Mouse (Mus musculus) ES-Bruce4 (cell line): ENCODE results near the gene Lrrc28.

Source experiments
- CTCF ChIP-seq: IDR thresholded peaks from one replicate; pipeline ENCODE4 v1.8.1; 2011; ENCODE audit warnings: low read depth, low read length
- EP300 ChIP-seq: IDR thresholded peaks from 2 replicates; pipeline ENCODE4 v1.6.1; 2011; ENCODE audit warnings: low read depth, low read length; ENCODE audit not compliant: insufficient read depth
- POLR2A ChIP-seq: IDR thresholded peaks from one replicate; pipeline ENCODE4 v1.8.1; 2011; ENCODE audit warnings: low read length; ENCODE audit not compliant: insufficient read depth

- TF ChIP-seq POLR2A (no peak), CTCF (no peak), EP300 (no peak)
Observed at GRCm38 (mm10) chr7:67468802-67469408, 176.2 kb downstream of the Lrrc28 start.
